Mouse (Mus musculus) CH12F3 (cell line): ENCODE results near the gene Tshr.
"Not testable (repeated sequence)": the region's sequence is repeated elsewhere in the genome, so short reads cannot be mapped to it uniquely, and the experiment has no call there.

Experiments
- in situ Hi-C: fragments of 300-500 bp; cut with MboI; formaldehyde crosslinking; loops from 2 replicates; pipeline ENCODE4 v1.14.3; 2020; ENCODE audit warnings: low sequenced_read_pairs

Tshr gene

DNA sequence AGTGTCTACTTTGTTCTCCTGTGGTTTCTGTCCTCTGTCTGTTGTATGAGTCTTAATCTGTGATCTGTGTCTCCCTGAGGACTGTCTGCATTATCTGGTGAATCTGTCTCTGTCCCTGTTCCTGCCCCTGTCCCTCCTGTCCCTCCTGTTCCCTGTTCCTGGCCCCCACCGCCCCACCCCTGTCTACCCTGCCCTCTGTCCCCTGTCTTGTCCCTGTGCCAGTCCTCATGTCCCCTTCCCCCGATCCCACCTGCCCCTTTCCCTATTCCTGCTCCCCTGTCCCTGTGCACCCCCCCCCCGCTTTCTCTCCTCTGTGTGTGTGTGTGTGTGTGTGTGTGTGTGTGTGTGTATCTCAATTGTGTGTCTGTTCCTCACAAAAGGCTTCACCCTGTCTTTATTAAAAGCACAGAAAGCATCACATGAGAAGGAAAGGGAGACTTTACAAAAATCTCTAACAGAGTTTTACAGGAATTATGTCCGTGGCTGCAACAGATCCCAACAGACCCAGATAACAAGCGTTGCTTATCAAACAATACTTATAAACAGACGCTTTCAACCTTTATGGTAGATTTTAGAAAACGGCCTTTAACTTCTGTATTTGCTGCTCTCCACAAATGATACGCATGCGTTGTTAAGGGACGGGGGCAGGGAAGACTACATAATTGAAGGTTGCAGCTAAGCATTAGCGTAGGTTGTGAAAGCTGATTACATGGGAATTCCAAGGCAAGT is 111.3 kb downstream of the Tshr start:
- in situ Hi-C loops, result no loop called here

DNA sequence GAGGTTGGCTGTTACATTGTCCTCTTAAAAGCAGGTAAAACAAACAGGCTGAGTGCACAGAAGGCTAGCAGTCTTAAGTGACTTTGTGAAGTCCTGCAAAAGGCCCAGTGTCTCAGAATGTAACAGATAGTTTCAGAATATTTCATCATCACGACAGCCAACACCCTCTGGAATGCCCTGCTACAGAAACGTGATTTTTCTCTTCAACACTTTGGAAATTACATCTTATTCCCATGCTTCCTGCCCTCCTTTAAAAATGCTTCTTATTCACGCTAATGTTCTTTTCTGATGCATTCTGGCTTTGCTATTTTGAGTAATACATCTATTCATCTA is 111.8 kb downstream of the Tshr start:
- in situ Hi-C loops, result no loop called here

DNA sequence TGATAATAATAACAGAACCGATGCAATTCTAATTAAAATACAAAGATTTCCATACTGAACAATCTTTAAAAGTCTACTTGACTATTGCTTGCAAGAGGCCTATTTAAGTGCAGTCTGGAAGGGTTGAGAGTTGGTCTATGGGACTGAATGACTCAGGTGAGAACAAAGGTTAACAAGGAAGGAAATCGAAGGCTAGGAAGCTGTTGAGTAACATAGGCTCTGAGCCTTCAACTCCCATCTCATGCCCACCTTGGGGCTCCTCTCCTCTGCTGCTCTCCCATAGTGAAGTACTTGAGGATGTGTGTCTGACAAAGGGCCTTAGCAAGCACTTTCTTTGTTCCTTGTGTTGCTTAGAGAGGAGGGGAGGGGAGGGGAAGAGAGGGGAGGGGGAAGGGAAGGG is 116.1 kb downstream of the Tshr start:
- in situ Hi-C loops, result no loop called here

DNA sequence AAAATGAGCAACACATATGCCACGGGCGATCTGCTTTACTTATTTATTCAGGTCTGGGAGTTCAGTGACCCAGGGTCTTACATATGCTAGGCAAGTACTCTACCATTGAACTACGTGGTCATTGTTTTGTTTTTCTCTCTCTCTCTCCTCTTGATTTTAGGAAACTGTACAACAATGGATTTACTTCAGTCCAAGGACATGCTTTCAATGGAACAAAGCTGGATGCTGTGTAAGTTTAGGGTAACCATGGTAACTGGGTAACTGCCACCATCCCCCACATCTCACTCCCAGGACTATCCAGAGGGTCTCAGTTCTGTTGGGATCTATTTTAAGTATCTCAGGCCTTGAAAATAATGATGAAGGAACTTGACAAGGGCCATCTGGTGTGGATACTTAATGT is 127.4 kb downstream of the Tshr start:
- in situ Hi-C loops, result no loop called here

DNA sequence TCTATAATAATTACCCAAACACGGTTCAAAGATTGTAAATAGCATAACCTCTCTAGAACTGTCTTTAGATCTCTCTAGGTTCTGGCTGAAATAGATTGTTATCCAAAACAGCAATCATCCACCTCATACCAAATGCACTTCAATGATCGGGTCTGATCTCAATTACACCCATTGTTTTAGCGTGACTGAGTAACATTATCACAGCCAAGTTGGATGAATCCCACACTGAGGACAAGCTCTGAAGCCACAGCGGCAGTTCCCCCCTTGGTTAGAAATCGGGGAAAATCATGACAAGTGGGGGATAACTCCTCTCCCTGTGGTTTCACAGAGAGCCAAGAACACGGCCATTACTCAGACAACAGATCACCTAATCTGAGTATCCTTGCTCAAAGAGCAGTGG is 129.6 kb downstream of the Tshr start:
- in situ Hi-C loops, result no loop called here

DNA sequence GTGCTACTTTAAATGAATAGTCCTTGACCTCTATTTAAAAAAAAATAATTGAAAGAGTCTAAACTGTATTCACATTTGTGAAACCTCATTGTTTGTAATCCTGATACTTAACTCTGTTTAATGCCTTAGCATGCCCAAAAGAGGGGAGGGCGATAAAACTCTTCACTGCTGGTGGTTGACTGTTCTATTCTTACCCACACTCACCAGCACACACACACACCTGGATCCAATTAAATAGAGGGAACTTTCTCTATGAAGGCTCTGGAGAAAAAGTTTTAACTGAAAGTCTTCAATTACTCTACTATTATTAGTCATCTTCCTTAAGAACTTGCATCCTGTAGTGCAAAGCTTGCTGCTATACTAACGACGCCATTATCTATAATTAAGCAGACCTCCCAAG is 133.4 kb downstream of the Tshr start:
- in situ Hi-C loops, result no loop called here

DNA sequence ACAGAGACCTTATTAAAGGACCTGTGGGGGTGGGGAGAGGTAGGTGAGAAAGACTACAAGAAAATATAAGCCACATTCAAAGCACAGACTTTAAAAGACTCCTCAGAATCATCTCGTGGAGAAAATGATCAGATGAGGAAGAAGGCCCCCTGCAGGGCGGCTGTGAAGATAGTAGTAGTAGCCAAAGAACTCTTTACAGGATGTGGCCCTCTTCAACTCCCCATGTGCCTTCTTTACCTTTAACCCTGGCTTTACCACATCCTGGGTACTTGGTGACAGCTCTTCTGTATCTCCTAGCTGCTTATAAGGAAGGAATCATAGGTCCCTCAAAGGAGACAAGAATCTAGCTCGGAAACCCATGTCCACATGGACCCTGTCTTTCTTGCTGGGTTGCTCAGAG is 139.3 kb downstream of the Tshr start:
- in situ Hi-C loops, result no loop called here

DNA sequence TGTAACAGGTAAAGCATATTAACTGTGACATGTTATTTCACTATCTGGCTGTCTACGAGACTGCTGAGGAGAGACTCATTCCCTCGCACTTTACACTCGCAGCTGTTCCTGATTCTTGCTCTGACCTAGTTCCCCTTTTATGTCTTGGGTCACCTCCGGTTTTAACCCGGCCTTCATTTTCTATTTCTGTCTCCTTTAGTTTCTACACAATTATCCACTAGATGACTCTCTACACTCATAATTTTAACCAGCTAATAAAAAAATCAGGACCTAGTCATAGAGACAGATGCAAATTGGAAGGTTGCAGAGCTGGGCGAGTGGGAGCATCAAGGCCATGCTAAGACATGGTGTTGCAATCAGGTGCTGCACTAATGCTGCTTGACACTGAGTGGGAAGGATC is 150.2 kb downstream of the Tshr start:
- in situ Hi-C loops, result no loop called here

DNA sequence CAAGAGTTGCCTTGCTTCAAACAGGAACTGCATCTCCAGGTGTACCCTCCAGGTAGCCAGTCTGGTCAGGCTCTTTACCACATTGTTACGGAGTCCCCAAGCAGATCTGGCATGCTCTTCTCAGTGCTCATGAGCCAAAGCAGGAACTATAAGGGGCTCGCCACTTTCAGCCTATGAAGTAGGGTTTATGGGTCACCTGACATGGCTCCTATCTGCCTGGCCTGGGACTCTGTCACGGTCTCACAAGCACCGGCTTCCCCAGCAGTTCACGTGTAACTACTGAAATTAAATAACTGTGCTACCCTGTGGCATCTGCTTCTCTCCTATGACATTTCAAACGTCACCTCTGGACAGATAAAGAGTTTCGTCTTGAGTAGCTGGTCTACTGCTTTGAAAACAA is 155.8 kb downstream of the Tshr start:
- in situ Hi-C loops, result no loop called here

DNA sequence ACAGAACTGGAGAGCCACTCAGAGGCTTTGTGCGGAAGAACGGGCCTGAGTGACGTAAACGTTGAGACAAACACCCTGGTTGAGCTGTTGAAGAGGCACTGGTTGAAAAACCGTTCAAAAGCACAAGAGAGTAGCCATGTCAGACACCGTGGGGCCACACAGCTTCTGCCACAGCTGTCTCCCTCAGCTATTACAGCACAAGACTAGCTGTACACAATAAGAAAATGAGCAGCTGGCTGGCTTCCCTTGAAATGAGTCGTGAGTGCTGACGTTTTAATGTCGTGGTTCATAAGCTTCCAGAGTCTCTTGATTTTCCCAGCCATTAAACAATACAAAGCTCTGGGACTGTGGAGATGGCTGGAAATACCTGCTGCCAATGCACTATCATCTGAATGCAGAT is 165.1 kb downstream of the Tshr start:
- in situ Hi-C loops, result no loop called here

DNA sequence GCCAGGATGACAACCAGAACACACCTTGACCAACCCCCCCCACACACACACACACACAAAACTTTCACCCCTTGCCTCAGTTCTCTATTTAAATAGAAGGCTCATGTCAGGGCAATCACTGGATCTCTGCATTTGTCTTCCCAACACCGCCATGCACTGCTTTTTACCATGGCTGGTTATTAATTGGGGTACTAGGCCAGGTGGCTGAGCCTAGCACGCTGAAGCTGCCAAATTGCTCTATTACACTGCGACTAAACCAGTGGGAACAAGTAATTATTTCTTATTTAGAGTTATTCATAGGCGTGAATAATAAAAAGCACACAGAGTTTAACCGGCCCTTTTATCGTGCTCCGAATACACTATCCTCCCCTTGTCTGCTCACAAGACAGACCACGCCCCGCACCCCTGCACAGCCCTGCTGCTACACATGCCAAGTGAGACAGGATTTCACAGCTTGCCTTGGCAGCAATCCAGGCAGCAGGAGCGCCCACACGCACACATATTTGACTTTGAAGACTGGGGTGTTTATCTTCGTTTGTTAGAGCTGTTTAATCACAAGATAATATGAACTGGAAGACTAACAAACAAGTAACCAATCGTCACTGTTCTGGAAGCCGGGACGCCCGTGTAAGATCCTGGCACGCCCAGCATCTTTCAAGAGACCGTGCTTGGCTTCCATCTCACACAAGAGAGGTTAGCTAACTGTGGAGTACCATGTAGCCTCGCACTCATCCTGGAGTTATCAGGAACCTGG is 167.6 kb downstream of the Tshr start:
- in situ Hi-C loops, result no loop called here

DNA sequence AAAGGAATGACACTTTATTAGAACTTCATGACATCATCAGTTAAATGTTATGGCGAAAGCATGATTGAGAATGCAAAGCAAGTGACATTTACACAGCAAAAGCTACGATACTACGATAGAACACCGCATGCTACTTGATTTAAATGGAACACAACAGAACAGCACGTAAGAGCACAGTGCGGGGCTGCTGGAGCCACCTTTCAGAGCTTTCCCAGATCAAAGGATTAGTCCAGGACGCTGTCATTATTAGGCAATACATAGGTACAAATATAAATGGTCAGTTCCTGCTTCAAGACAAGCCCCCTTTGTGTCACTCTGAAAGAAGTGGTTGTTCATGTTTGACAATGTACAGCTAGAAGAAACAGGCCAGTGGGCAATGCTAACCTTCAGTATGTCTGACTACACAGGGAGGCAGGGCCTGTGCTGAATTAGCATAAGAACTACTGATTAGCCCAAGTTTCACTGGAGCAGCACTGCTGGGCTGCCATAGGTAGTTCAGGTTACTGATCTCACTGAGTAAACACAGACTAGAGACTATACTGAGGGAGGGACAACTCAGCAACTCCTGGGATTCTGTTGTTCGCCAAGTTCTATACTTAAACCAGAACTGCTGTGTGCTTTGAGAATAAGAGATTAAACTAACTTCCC is 173.1 kb downstream of the Tshr start:
- in situ Hi-C loops, result not testable (repeated sequence)

DNA sequence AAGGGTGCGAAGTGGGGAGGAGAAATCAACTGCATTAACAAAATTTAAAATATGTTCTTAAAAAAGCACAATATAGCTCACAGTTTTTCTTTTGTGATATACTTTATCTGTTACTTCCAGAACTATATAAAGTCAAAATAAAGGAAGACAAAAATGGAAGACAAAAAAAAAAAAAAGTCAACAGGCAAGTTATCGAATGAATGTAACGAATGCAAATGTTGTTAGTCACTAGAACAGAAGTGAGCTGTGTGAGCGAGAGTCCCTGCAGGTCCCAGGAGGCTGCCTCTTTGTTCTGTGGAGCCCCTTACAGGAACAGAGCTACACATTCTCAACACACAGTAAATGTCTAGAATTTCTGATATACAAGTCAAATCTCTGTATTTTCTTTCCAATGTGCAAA is 173.8 kb downstream of the Tshr start:
- in situ Hi-C loops, result not testable (repeated sequence)

DNA sequence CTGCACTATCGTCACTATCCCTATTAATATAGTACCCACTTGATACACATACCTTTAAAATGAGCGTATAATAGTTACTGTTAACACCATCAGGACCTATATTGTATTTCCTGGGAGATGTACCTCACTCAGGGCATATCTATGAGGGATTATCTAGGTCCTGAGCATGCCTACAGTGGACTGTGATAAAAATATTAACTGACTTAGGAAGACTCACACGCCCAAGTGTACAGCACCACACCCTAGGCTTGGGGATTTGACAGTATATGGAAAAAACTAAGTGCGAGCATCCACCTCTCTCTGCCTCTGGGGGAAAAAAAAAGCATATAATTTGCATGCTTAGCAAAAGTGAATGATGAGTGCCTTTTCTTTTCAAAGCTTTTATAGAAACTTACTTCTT is 182.8 kb downstream of the Tshr start:
- in situ Hi-C loops, result no loop called here

DNA sequence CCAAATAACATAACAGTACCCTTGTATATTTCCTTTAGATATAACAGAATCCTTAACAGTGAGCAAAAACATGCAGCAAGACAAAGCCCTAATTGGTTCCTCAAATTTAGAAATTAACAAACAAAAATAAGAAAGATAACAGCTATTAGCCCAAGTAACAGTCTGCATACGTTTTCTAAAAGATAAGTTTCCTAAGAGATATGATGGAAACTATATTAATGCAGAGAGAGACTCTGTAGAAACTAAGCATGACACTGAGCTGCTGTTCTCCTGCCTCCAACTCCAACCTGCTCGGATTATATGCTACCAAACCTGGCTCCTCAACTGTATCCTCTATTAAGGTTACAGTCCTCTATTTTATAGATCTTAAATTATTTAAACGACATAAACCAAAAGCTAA is 184.9 kb downstream of the Tshr start:
- in situ Hi-C loops, result no loop called here

DNA sequence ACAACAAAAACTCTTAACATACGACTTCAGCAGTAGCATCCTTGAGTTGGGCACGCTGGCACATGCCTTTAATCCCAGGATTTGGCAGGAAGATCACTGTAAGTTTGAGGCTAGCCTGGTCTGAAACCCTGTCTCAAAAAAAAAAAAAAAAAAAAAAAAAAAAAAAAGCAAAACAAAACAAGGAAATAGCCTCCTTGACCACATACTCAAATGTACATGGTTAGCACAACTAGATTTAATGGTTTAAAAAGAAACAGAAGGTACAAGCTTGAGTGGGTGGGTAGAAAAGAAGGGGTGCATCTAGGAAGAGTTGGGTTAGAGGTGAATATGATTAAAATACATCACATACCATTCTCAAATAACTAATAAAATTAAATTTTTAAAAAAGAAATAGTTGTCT is 187.3 kb downstream of the Tshr start:
- in situ Hi-C loops, result no loop called here

DNA sequence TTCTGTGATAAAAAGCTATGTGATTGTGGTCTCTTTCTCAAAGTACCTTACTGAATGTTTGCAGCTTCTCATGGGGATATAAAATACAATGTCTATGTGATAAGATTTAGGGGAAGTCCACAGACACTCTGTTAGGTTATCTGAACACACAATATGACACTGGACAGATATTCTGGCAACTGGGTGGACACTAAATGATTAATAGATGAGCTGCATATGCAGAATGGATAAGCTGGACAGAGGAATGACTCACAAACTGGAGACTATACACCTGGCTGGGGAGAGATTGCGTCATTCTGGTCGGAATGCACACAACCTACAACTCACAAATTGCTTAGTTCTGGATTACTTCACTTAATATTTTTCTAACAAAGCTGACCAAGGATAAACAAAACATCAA is 195.3 kb downstream of the Tshr start:
- in situ Hi-C loops, result no loop called here

DNA sequence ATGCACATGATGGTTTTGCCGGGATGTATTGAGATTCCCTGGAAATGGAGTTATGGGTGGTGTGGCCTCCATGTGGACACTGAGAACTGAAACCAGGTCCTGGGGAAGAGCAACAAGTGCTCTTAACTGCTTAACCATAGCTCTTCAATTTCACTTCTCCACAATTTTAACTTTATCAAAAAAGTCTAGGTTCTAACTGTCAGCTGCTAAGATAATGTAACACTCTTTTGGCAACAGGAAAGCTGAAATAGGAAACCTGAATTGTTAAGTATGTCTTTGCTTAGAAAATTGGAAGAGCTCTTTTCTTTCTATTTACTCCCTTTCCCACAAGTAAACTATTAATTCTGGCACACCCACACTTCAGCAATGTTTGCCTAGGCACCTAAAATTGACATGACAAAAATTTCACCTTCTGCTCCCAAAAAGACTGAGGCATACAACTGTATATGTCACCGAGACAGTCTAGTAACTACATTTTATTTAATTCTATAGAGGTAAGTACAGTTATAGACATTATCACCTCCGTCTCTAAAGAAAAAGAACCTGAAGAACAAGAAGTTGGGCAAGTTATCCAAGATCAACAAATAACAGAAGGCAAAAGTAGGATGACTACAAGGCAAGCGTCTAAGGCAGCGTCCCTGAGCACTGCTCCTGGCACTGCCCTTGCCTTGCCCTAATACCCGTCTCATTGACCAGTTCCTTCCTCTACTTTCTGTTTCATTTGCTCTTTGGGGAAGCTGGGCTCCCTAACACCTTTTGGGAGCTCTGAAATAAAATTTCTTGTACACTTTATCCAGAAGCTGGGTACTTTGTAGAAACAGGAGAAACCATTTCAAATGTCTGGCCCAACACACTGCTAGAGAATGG is 197.1 kb downstream of the Tshr start:
- in situ Hi-C loops, result no loop called here

DNA sequence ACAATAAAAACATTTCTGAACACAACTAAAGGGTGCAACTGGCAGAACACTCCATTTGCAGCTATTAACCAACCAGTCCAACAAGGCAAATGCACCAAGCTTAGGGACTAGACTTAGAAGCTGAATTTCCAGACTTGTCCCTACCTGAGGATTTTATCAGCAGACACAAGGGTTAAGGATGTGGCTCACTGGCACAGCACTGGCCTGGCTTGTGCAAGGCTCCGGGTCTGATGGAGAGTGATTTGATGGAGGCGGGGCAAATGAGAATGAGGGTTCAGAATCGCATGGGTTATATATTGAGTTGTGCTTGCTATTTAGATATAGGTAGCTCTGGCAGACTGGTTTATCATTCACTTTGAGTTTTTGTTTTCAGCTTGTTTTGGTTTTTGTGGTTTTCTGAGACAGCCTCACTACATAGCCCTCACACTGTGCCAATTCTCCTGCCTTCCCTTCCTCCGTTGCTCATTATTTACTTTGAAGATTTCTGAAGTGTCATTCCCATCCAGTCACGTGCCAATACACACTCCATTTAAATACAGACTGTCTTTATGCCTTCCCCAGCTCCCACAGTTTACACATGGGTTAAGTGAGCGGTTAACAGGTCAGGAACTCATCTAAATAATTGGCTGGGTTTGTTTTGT is 198.1 kb downstream of the Tshr start:
- in situ Hi-C loops, result no loop called here

DNA sequence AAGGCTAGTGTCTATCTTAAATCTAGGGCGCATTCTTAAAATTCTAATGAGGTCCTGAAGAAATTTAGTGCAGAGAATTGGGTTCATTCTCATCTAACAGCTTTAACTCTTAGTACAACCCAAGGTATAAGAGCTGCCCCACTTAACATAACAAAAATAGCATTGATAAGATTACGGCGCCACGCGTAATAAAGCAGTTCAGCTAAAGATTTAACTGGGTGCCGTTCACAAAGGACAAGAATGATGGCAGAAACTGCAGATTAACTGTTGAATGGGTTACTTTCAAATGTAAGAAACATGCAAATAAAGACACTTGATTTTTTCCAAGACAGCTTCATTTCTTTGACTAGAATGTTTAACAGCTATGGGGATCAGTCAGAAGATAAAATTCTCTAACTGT is 199.0 kb downstream of the Tshr start:
- in situ Hi-C loops, result no loop called here

DNA sequence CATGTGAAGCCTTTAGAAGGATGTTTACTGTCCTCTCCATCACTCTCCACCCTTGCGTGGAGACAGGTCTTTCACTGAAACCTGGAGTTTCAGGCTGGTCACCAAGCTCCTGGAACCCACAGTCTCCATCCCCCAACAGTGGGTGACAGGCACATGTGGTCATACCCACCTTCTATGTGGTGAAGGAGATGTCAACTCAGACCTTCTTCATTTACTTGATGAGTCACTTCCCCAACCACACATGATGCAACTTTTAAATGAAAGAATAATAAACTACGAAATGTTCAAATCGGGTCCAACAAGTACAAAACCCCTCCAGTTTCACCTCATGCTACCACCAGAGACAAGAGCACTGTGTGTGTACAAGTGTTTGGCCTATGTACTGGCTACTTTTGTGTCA is 200.8 kb downstream of the Tshr start:
- in situ Hi-C loops, result no loop called here
